Mouse (Mus musculus) heart, embryonic 11.5 days (tissue): Measurements from ENCODE around the gene Shisa7. TPM values are rescaled to one million over a fixed set of nuclear protein-coding genes. Genes with fewer than 3 reads are reported as not detected.
A peak's percentile ranks its signal among the peaks of the same experiment; 100 is the strongest.
"Not testable (repeated sequence)": the region's sequence is repeated elsewhere in the genome, so short reads cannot be mapped to it uniquely, and the experiment has no call there.

Experiments
- ATAC-seq: fragments of 200-750 bp; cut with Nextera tagmentation; replicated peaks from 2 replicates; pipeline ENCODE4 v1.8.0; 2017; ENCODE audit warnings: moderate library complexity; ENCODE audit not compliant: insufficient number of reproducible peaks, low FRiP score, low TSS enrichment
- H3K27ac ChIP-seq: fragments of 300-500 bp; sonication (generic); 2 replicates; pipeline ENCODE4 v1.5.1; 2014; ENCODE audit warnings: mild to moderate bottlenecking, low read depth, low read length
- H3K27me3 ChIP-seq: fragments of 300-500 bp; sonication (generic); 2 replicates; pipeline ENCODE4 v1.6.1; 2014; ENCODE audit warnings: mild to moderate bottlenecking, low read length, mixed read lengths; ENCODE audit not compliant: control insufficient read depth, insufficient read depth
- H3K36me3 ChIP-seq: fragments of 300-500 bp; sonication (generic); 2 replicates; pipeline ENCODE4 v1.6.1; 2014; ENCODE audit warnings: mild to moderate bottlenecking, low read length, moderate library complexity, mixed read lengths; ENCODE audit not compliant: control insufficient read depth, insufficient read depth
- H3K4me1 ChIP-seq: fragments of 300-500 bp; sonication (generic); 2 replicates; pipeline ENCODE4 v1.6.1; 2014; ENCODE audit warnings: low read length; ENCODE audit not compliant: control insufficient read depth, insufficient read depth
- H3K4me2 ChIP-seq: fragments of 300-500 bp; sonication (generic); 2 replicates; pipeline ENCODE4 v1.6.1; 2014; ENCODE audit warnings: mild to moderate bottlenecking, moderate library complexity
- H3K4me3 ChIP-seq: fragments of 300-500 bp; sonication (generic); 2 replicates; pipeline ENCODE4 v1.5.1; 2014; ENCODE audit warnings: low read depth, low read length
- H3K9ac ChIP-seq: fragments of 300-500 bp; sonication (generic); 2 replicates; pipeline ENCODE4 v1.6.1; 2014; ENCODE audit warnings: mild to moderate bottlenecking, low read depth, low read length, moderate library complexity
- H3K9me3 ChIP-seq: fragments of 300-500 bp; sonication (generic); replicated peaks from 2 replicates; pipeline ENCODE4 v1.6.1; 2016; ENCODE audit warnings: low read length; ENCODE audit not compliant: control insufficient read depth
- WGBS: fragments of 180-500 bp; shearing (Covaris S2); extraction: QIAGEN DNeasy Blood & Tissue Kit; methylation state at CpG from one replicate; pipeline ENCODE4 v1.1.7; 2014; ENCODE audit not compliant: insufficient replicate concordance; 5-methylcytosine and 5-hydroxymethylcytosine counted together
- polyA plus RNA-seq: library from polyadenylated mRNA; unstranded; fragments of >200 nt; fragmentation: Nextera tagmentation; extraction: Ambion mirVana; gene quantifications from 2 replicates; pipeline ENCODE4 v1.2.1, GENCODE M21; 2014

Shisa7 gene
- 0.09 TPM in 1 of 2 replicates, not detected in the other for polyA plus RNA-seq

GRCm38 (mm10) chr7:4844245-4844916, at the start of gene Shisa7:
TSS of gene Shisa7 (minus strand) at chr7:4844696.
- Histone ChIP-seq H3K4me2 (peak within 1 kb of the TSS; percentile 63), H3K27ac (no peak within 1 kb of the TSS), H3K27me3 (peaks cover 47% of the 10 kb centered on the region), H3K9me3 (0 out of 2 replicates have a peak, but pooled peaks cover 3% of the 10 kb centered on the region), H3K36me3 (no peaks in the 10 kb centered on the region), H3K9ac (no peak within 1 kb of the TSS), H3K4me1 (peaks cover 9% of the 10 kb centered on the region), H3K4me3 (peak within 1 kb of the TSS; percentile 36)
- ATAC-seq: 0 out of 2 replicates have a peak, but pooled peaks have one; percentile 6
- under 1% methylated on average over 41 of the region's 41 CpGs for WGBS

- no peak for ATAC-seq
- Histone ChIP-seq H3K27ac (no peak overlapping the region), H3K9me3 (no peaks in the 10 kb centered on the region), H3K27me3 (no peaks in the 10 kb centered on the region), H3K36me3 (no peaks in the 10 kb centered on the region), H3K9ac (no peak overlapping the region), H3K4me3 (no peak overlapping the region), H3K4me1 (no peaks in the 10 kb centered on the region), H3K4me2 (no peak overlapping the region)
- WGBS: 76% methylated on average over 4 of the region's 4 CpGs
Measured at GRCm38 (mm10) chr7:4886680-4887079, 42.2 kb upstream of the Shisa7 start.

DNA sequence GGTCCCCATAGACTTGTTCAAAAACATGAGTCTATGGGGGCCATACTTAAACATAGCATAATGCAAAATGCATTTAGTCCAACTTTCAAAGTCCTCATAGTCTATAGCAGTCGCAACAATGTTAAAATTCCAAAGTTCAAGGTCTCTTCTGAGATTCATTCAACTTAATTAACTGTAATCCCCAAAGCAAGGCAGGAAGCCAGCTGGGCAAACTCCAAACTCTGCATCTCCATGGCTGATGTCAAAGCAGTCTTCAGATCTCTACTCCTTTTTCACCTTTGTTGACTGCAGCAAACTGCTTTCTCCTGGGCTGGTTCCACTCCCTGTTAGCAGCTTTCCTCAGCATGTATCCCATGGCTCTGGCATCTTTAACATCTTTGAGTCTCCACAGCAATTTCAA, 34.5 kb upstream of the Shisa7 start:
- peaks cover 11% of the 10 kb centered on the region for H3K4me1 ChIP-seq
- not testable (repeated sequence) for H3K27me3 ChIP-seq, H3K36me3 ChIP-seq, H3K4me3 ChIP-seq, H3K9me3 ChIP-seq, H3K9ac ChIP-seq, H3K4me2 ChIP-seq, H3K27ac ChIP-seq, ATAC-seq
- WGBS: 90% methylated on average over 1 of the region's 1 CpGs

DNA sequence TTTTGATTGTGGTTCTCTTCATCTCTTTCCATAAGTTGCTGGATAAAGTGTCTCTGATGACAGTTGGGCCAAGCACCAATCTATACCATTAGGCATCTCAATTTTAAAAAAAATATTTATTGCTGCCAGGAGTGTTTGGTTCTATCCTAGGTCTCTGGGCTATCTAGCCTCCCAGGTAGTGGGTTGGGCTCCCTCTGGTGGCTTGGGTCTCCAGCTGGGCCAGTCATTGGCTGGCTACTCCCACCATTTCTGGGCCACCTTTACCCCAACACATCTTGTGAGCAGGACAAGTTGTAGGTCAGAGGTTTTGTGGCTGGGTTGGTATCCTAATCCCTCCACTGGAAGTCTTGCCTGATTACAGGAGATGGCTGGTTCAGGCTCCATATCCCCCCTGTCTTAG, 33.7 kb upstream of the Shisa7 start:
- Histone ChIP-seq H3K4me3 (no peak overlapping the region), H3K9ac (no peak overlapping the region), H3K27ac (no peak overlapping the region)

DNA sequence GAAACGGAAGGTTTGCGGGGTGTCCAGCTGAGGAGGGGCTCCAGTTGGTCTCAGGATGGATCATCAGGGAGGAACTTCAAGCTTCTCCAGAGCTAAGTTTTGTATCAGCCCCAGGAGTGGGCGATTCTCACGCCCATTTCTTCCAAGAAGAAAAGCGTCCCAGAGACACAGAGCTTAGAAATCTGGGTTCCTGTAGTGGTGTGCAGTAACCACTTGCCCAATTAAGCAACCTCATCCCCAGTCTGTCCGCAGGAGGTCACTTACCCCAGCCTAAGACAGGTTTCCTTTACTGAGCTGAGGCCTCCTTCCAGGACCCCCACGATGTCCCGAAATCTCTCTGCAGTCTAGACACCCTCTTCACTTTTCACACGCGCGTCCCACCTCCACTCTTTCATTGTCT, 32.7 kb upstream of the Shisa7 start:
- Histone ChIP-seq H3K27me3 (no peaks in the 10 kb centered on the region), H3K9me3 (no peaks in the 10 kb centered on the region), H3K27ac (no peak overlapping the region), H3K4me1 (peaks cover 11% of the 10 kb centered on the region), H3K4me3 (peak overlapping the region; percentile 56), H3K9ac (peak overlapping the region; percentile 75), H3K4me2 (peak overlapping the region; percentile 92), H3K36me3 (no peaks in the 10 kb centered on the region)
- peak; percentile 10; the same call in 1 of the 2 replicates for ATAC-seq
- 6% methylated on average over 11 of the region's 11 CpGs for WGBS

More for the DNA sequence above, 33.7 kb upstream of the Shisa7 start:
- peaks cover 11% of the 10 kb centered on the region for H3K4me1 ChIP-seq
- H3K4me2 ChIP-seq: peak overlapping the region; percentile 92
- H3K9me3 ChIP-seq: no peaks in the 10 kb centered on the region
- H3K36me3 ChIP-seq: no peaks in the 10 kb centered on the region
- H3K27me3 ChIP-seq: no peaks in the 10 kb centered on the region
- no peak for ATAC-seq

DNA sequence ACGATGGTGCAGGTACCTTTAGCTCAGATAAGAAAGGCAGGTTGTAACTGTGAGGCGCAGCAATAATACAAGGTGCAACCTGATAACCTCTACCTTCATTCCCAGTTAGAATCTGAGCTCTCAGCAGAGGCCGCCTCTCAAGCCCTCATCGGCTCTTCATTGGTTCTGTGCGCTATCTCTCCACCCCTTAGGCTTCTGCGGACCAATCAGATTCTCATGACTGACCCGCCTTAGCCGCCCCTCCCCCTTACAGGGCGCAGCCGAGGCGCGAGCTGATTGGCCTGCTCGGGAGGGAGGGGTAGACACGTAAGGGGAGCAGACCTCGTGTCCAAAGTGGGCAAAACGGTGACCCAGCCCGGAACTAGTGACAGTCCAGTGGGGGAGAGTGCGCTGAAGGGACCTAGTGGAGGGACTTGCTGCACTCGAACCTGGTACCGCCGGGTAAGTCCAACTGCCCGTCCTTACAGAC, 32.3 kb upstream of the Shisa7 start, which contains the start of gene Isoc2a:
Gene Isoc2a, plus strand, starts transcription at position 401 of the 469 bp plus-strand sequence.
- under 1% methylated on average over 22 of the region's 22 CpGs for WGBS
- peak; percentile 99 for ATAC-seq
- Histone ChIP-seq H3K36me3 (no peaks in the 10 kb centered on the region), H3K27ac (no peak within 1 kb of the TSS), H3K9me3 (no peaks in the 10 kb centered on the region), H3K4me3 (peak within 1 kb of the TSS; percentile 56), H3K9ac (peak within 1 kb of the TSS; percentile 75), H3K4me2 (peak within 1 kb of the TSS; percentile 92), H3K4me1 (peaks cover 11% of the 10 kb centered on the region), H3K27me3 (no peaks in the 10 kb centered on the region)

GRCm38 (mm10) chr7:4870133-4870532, 25.6 kb upstream of the Shisa7 start, which contains the start of gene Isoc2b:
TSS of gene Isoc2b (minus strand) at chr7:4870258.
- Histone ChIP-seq H3K36me3 (no peaks in the 10 kb centered on the region), H3K27ac (no peak within 1 kb of the TSS), H3K4me2 (no peak within 1 kb of the TSS), H3K9me3 (peaks cover 2% of the 10 kb centered on the region; the same call in 1 of the 2 replicates), H3K9ac (no peak within 1 kb of the TSS), H3K4me1 (0 out of 2 replicates have a peak, but pooled peaks cover 3% of the 10 kb centered on the region), H3K27me3 (no peaks in the 10 kb centered on the region), H3K4me3 (no peak within 1 kb of the TSS)
- no peak for ATAC-seq
- WGBS: 55% methylated on average over 6 of the region's 6 CpGs

DNA sequence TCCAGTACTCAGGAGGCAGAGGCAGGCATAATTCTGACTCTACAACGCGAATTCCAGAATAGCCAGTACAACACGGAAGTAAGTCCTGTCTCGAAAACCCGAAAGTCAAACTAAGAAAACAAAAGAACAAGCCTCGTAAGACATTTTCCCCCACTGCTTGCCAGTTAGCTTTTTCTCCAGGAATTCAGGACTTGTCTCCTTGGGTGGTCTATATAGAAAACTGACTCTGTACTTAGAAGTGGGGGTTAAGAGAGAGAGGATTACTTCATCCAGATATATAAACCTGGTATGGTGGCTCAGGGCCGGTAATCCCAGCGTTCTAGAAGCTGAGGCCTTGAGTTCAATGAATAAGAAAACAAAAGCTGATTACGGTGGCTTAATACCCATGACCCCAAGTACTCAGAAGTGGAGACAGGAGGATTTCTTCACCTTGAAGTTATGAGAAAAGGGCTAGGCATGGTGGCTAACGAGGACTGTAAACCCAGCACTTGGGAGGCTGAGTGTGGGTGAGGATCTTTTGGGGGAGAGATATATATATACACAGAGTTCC, 22.2 kb upstream of the Shisa7 start:
- Histone ChIP-seq H3K36me3 (no peaks in the 10 kb centered on the region), H3K9ac (peak overlapping the region; percentile 79), H3K4me2 (peak overlapping the region; percentile 78), H3K4me3 (peak overlapping the region; percentile 67), H3K27ac (peak overlapping the region; percentile 66; the same call in 1 of the 2 replicates), H3K27me3 (no peaks in the 10 kb centered on the region), H3K4me1 (0 out of 2 replicates have a peak, but pooled peaks cover 5% of the 10 kb centered on the region), H3K9me3 (peaks cover 2% of the 10 kb centered on the region; the same call in 1 of the 2 replicates)
- 50% methylated on average over 10 of the region's 10 CpGs for WGBS
- no peak for ATAC-seq
